Mouse (Mus musculus) gastrocnemius, postnatal 36 days (tissue): ENCODE results near the gene Pank1. TPM values are rescaled to one million over a fixed set of nuclear protein-coding genes. Genes with fewer than 3 reads are reported as not detected.

Experiments
- DNase-seq, 2 experiments: peaks; one replicate each; pipeline ENCODE4 v3.0.0; 2022
- intact Hi-C: fragments of 180-260 bp; cut with DNase I; formaldehyde crosslinking; loops from one replicate; pipeline ENCODE4 v1.15.1; 2025
- microRNA-seq, 2 experiments: library from miRNA; unstranded; fragments of <30 nt; microRNA quantifications; one replicate each; pipeline ENCODE4 v1.2.0; 2021
- total RNA-seq, 2 experiments: library from RNA; stranded (reverse); gene quantifications; 2 replicates each; pipeline ENCODE4 v1.2.3; 2021

Gene Pank1
- total RNA-seq, 2 experiments from 2014 or later: 11.3 to 20.5 TPM

GRCm38 (mm10) chr19:34770764-34771163 is 108.5 kb downstream of the Pank1 start:
- intact Hi-C loops: loop anchor here (5.0 kb wide), 1 partner anchor 88 kb away; no protein-coding TSS in a partner anchor
- no peak for DNase-seq

- intact Hi-C loops: no loop called here
- DNase-seq: no peak
Observed at GRCm38 (mm10) chr19:34758754-34759153, 120.5 kb downstream of the Pank1 start.

Small RNA genes lying within 50 kb of the gene (microRNA-seq; reads per million reads assigned to microRNA genes)
- 587 to 918 reads per million in 2 experiments for gene Mir107

Other genes with a start within 250 kb of the Pank1 start
- gene Ifit1bl2, start 238.7 kb downstream of the Pank1 start, total RNA-seq: under 1 TPM in 1 of 2 experiments, not detected in 1; 0.08 TPM
- under 1 TPM; 0.56 to 0.57 TPM for gene Ifit1, start 238.6 kb downstream of the Pank1 start, total RNA-seq
- 1 to 10 TPM in 1 of 2 experiments, under 1 TPM in 1; 0.67 to 1.1 TPM for gene Slc16a12, start 132.2 kb downstream of the Pank1 start, total RNA-seq
- gene Kif20b, start 42.9 kb upstream of the Pank1 start, total RNA-seq: 1 to 10 TPM; 1.1 TPM